ENCODE assay signal across 10 mouse cellular contexts in genomic region chr2:79460586-79460985, GRCm38 (mm10). TPM values are rescaled to one million over a fixed set of nuclear protein-coding genes. Genes with fewer than 3 reads are reported as not detected.
A peak's percentile ranks its signal among the peaks of the same experiment; 100 is the strongest.
DNase-seq lines count a peak whose midpoint lies in the region; ATAC-seq lines count a peak whose summit lies in the region.
"Had no signal": no experiment of that assay in that cellular context is flagged by ENCODE, and none has a peak within 500 bp of the region (broad histone marks: within the 10 kb centered on the region; RNA-seq: fewer than 3 reads in every experiment).

No protein-coding gene starts in this region.

- 2% methylated on average over 2 of the region's 2 CpGs for WGBS in forebrain, embryonic 12.5 days
- WGBS in forebrain, embryonic 10.5 days = 5% methylated on average over 2 of the region's 2 CpGs
- 6% methylated on average over 2 of the region's 2 CpGs for WGBS in hindbrain, embryonic 13.5 days
- WGBS in liver, embryonic 12.5 days (ENCODE audit: insufficient replicate concordance) = 0% methylated on average over 2 of the region's 2 CpGs

- peak overlapping the region; percentile 86 for H3K27ac ChIP-seq in forebrain, embryonic 12.5 days
- H3K27ac ChIP-seq in forebrain, embryonic 10.5 days = no peak overlapping the region
- peak overlapping the region; percentile 74; the same call in 1 of the 2 replicates for H3K27ac ChIP-seq in hindbrain, embryonic 13.5 days
- H3K27ac ChIP-seq in liver, embryonic 12.5 days = no peak overlapping the region
- H3K27ac ChIP-seq: gastrocnemius, adult 2 months had no signal

- no peak for ATAC-seq in forebrain, embryonic 12.5 days (ENCODE audit: low FRiP score)
- ATAC-seq in hindbrain, embryonic 13.5 days (ENCODE audit: low FRiP score) = no peak
- ATAC-seq in liver, embryonic 12.5 days = no peak

- no peak overlapping the region for H3K4me2 ChIP-seq in forebrain, embryonic 12.5 days
- no peak overlapping the region; the same call in 1 of the 2 replicates for H3K4me2 ChIP-seq in hindbrain, embryonic 13.5 days
- H3K4me2 ChIP-seq in liver, embryonic 12.5 days = no peak overlapping the region

- peaks cover 78% of the 10 kb centered on the region for H3K27me3 ChIP-seq in forebrain, embryonic 12.5 days
- peaks cover 88% of the 10 kb centered on the region for H3K27me3 ChIP-seq in forebrain, embryonic 10.5 days (ENCODE audit: poor library complexity, severe bottlenecking)
- H3K27me3 ChIP-seq in hindbrain, embryonic 13.5 days = peaks cover 61% of the 10 kb centered on the region
- H3K27me3 ChIP-seq in liver, embryonic 12.5 days (replicated peaks) = peaks cover 52% of the 10 kb centered on the region

- peaks cover 42% of the 10 kb centered on the region for H3K4me1 ChIP-seq in forebrain, embryonic 12.5 days
- peaks cover 44% of the 10 kb centered on the region for H3K4me1 ChIP-seq in forebrain, embryonic 10.5 days
- peaks cover 43% of the 10 kb centered on the region for H3K4me1 ChIP-seq in hindbrain, embryonic 13.5 days (replicated peaks)
- no peaks in the 10 kb centered on the region for H3K4me1 ChIP-seq in liver, embryonic 12.5 days

- no peak for DNase-seq in forebrain, embryonic 10.5 days (ENCODE audit: extremely low spot score, low spot score)
- DNase-seq in urinary bladder, postnatal 14 days (ENCODE audit: low spot score) = peak; percentile 13
- DNase-seq in urinary bladder, postnatal 25 days (ENCODE audit: low spot score) = no peak
- DNase-seq in heart, adult 11 months = no peak
- no peak for DNase-seq in lung, postnatal 36 days
- DNase-seq: gastrocnemius, adult 2 months had no signal

- no peaks in the 10 kb centered on the region for H3K36me3 ChIP-seq in forebrain, embryonic 12.5 days (replicated peaks)
- H3K36me3 ChIP-seq in forebrain, embryonic 10.5 days (replicated peaks) = no peaks in the 10 kb centered on the region
- no peaks in the 10 kb centered on the region for H3K36me3 ChIP-seq in hindbrain, embryonic 13.5 days
- H3K36me3 ChIP-seq in liver, embryonic 12.5 days = no peaks in the 10 kb centered on the region

- H3K4me3 ChIP-seq in forebrain, embryonic 12.5 days (replicated peaks) = no peak overlapping the region
- no peak overlapping the region for H3K4me3 ChIP-seq in forebrain, embryonic 10.5 days
- no peak overlapping the region for H3K4me3 ChIP-seq in hindbrain, embryonic 13.5 days
- no peak overlapping the region for H3K4me3 ChIP-seq in liver, embryonic 12.5 days
- H3K4me3 ChIP-seq: gastrocnemius, adult 2 months had no signal

- H3K9ac ChIP-seq in forebrain, embryonic 12.5 days = no peak overlapping the region
- H3K9ac ChIP-seq in hindbrain, embryonic 13.5 days = no peak overlapping the region
- no peak overlapping the region for H3K9ac ChIP-seq in liver, embryonic 12.5 days

- H3K9me3 ChIP-seq in forebrain, embryonic 12.5 days = no peaks in the 10 kb centered on the region
- H3K9me3 ChIP-seq in forebrain, embryonic 10.5 days = no peaks in the 10 kb centered on the region
- H3K9me3 ChIP-seq in hindbrain, embryonic 13.5 days = no peaks in the 10 kb centered on the region
- no peaks in the 10 kb centered on the region for H3K9me3 ChIP-seq in liver, embryonic 12.5 days (replicated peaks)

RNA-seq across cellular contexts. Expression of gene Cerkl, which starts 4.0 kb away (rescaled TPM):
- polyA plus RNA-seq in forebrain, embryonic 12.5 days (2016; fragmentation: Nextera tagmentation; extraction: Ambion mirVana) = 1.5 and 2.4 TPM in 2 replicates
- 0.86 and 1.3 TPM in 2 replicates for polyA plus RNA-seq in forebrain, embryonic 10.5 days (2016; fragmentation: Nextera tagmentation; extraction: Ambion mirVana)
- 2.5 and 3.3 TPM in 2 replicates for polyA plus RNA-seq in hindbrain, embryonic 13.5 days (2015; fragmentation: Nextera tagmentation; extraction: Ambion mirVana)
- 1.7 and 1.8 TPM in 2 replicates for polyA plus RNA-seq in liver, embryonic 12.5 days (2016; fragmentation: Nextera tagmentation; extraction: Ambion mirVana)

RNA-seq across cellular contexts. Expression of gene Neurod1, which starts 4.0 kb away (rescaled TPM):
- 44.3 and 46.8 TPM in 2 replicates for polyA plus RNA-seq in forebrain, embryonic 12.5 days (2016; fragmentation: Nextera tagmentation; extraction: Ambion mirVana)
- polyA plus RNA-seq in forebrain, embryonic 10.5 days (2016; fragmentation: Nextera tagmentation; extraction: Ambion mirVana) = 10.1 and 13.2 TPM in 2 replicates
- polyA plus RNA-seq in hindbrain, embryonic 13.5 days (2015; fragmentation: Nextera tagmentation; extraction: Ambion mirVana) = 50.7 and 53.7 TPM in 2 replicates
- not detected in 2 replicates for polyA plus RNA-seq in liver, embryonic 12.5 days (2016; fragmentation: Nextera tagmentation; extraction: Ambion mirVana)
- polyA plus RNA-seq: spleen, adult 2 months had no signal

Comparison
In these comparisons a context has a peak if more than half of its experiments do, and no peak if none do; other contexts are left out.
1. H3K27ac ChIP-seq: peak in forebrain, embryonic 12.5 days (single experiment) and hindbrain, embryonic 13.5 days (single experiment); none in forebrain, embryonic 10.5 days (single experiment) and liver, embryonic 12.5 days (single experiment).
2. RNA of gene Neurod1, which starts 4.0 kb away (polyA plus RNA-seq): 50.7 to 53.7 TPM in hindbrain, embryonic 13.5 days, 44.3 to 46.8 TPM in forebrain, embryonic 12.5 days and 10.1 to 13.2 TPM in forebrain, embryonic 10.5 days; not detected in liver, embryonic 12.5 days; every median in the first group is over 10 times any median in the second.